Mouse (Mus musculus): ENCODE results near the gene Mylk4.
A peak's percentile ranks its signal among the peaks of the same experiment; 100 is the strongest.

The Mylk4 gene

GRCm38 (mm10) chr13:32705315-32705714, 78.4 kb downstream of the Mylk4 start:
- DNase-seq = no peak

DNA sequence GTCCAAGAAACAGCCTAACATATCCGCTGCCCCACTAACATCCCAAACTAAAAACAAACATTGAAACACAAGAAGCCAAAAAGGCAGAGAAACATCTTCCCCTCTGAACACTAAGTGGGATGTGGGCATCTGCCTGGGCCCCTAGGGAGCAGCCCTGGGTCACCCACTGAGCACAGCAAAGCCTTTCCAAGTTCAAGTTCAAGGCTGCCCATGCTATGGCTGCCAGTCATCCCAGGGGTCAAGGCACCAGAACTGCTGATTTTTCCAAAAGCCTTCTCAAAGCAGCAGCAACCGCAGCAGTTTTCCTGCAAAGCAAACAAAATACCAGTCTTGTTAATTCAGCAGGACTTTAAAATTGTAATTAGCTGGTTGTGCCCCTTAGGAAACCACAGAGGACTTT, 78.8 kb downstream of the Mylk4 start:
- DNase-seq = no peak

- no peak for DNase-seq
Measured at GRCm38 (mm10) chr13:32701564-32701963, 82.2 kb downstream of the Mylk4 start.

DNA sequence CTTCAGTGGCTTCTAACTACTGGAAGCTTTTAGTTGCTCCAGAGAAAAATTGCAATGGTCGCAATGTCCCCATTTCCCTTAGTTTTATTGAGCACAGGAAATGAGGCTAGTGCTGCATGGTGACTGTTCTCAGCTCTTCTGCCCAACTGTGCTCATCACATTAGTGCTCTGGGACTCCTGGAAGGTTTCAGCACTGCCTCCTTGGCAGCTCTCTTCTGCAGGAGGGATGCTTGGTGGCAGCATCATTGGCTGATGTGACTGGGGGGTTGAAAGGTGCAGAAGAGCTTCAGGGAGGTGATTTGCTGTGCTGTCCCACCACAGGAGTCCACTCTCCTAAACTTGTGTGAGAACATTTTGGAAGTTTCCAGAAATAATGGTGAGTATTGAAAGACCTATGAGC, 84.4 kb downstream of the Mylk4 start:
- no peak for DNase-seq

GRCm38 (mm10) chr13:32698956-32699355, 84.8 kb downstream of the Mylk4 start:
- no peak for DNase-seq

DNA sequence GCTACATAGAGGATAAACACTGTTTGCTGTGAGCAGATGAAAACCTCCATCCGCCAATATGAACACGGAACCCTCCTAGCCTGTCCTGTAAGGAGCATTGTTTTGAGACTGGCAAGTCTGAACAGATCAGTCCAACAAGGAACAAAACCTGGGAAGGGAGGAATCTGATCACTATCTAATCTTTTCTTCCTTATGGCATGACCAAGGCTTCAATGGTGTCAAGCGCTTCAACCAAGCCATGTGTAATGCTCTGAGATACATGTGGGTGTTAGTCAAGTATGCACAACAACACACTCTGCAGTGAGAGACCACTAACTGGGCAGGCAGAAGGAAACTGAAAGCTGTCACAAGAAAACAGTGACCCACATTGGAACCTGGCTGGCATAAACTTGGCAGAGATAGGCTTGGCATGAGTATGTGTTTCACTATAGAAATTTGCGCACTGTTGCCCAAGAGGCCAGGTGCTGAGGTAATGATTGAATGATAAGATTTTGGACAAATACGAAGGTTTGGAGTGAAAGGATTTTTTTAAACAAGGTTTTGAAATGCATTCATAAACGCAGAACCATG, 89.8 kb downstream of the Mylk4 start:
- DNase-seq = no peak

DNA sequence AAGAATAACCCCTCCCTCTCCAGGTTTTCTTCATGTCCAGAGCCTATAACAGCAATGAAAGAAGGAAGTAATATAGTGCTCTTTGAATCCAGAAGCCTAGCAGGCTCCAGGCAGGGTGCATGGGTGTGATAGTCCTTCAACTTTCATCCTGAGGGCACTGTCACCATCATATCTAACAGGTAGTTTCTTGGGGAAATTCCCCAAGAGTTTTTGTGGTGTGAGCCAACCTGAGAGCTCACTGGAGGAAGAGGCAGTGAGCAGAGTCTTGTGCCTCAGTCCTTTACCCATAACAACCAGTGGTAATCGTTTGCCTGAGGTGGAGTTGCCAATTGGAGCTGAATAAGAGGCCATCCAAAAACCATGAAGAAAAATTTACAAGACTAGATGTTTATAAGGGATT, 91.2 kb downstream of the Mylk4 start:
- DNase-seq = no peak

- DNase-seq = no peak
Measured at GRCm38 (mm10) chr13:32690279-32690678, 93.5 kb downstream of the Mylk4 start.

GRCm38 (mm10) chr13:32680868-32681515, 102.8 kb downstream of the Mylk4 start:
- peak; percentile 61 for DNase-seq

- no peak for DNase-seq
Measured at GRCm38 (mm10) chr13:32680121-32680551, 103.6 kb downstream of the Mylk4 start.

GRCm38 (mm10) chr13:32678998-32679397, 104.8 kb downstream of the Mylk4 start:
- DNase-seq = no peak

DNA sequence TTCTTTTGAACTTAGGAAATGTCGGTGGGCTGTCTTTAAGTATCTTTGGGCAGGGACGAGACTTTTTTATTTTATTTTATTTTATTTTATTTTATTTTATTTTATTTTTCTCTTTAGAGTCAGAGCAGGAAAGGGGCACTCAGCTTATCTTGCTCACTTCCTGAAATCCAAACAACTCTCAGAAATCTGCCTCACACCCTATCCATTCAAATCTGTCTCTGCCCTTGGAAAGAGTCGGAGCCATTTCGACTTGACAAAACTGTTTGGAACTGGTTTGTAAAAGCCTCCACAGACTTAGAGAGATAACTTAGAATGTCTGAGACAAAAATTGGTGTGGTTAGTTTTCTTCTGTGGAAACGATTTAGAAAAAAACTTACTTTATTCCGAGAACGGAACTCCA, 113.0 kb downstream of the Mylk4 start:
- no peak for DNase-seq

- DNase-seq = no peak
Measured at GRCm38 (mm10) chr13:32668296-32668695, 115.5 kb downstream of the Mylk4 start.

DNA sequence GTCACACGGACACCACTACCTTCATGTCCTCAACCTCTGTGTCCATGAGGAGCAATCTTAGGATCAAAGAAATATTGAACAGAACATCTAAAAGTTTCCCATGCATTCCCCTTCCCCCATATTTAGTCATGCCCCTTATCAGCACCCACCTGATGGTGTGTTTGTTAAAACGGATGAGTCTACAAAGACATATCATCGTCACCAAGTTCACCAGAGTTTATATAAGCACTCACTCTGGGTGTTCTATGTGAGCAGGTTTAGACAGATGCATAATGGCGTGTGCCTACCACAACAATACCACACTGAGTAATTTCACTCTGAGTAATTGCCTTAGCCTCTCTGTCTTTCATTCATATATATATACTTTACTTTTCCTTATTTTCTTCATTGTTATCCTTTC, 116.4 kb downstream of the Mylk4 start:
- no peak for DNase-seq

DNA sequence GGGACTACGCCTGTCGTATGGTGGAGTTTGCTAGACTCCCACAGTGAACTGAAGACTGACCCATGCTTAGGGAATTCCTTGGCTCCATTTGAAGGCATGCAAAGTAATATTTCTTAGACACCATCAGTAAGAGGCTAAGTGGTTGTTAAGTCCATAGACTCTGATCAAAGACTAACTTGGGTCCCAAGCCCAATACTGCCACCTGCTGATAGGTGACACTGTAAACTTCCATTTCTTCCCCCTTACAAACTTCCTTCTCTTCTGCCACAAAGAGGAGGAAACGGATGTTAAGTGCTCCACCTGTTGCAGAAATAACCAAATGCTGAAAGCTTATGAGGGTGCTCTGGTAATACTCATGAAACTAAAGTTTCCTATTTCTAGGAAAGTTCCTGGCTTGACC, 121.7 kb downstream of the Mylk4 start:
- DNase-seq = no peak

- no peak for DNase-seq
Measured at GRCm38 (mm10) chr13:32660294-32660693, 123.5 kb downstream of the Mylk4 start.

GRCm38 (mm10) chr13:32659271-32659670, 124.5 kb downstream of the Mylk4 start:
- no peak for DNase-seq

- DNase-seq = no peak
Measured at GRCm38 (mm10) chr13:32657583-32657982, 126.2 kb downstream of the Mylk4 start.
